Mouse (Mus musculus): ENCODE data around the gene Nipal4.
A peak's percentile ranks its signal among the peaks of the same experiment; 100 is the strongest.

The Nipal4 gene

DNA sequence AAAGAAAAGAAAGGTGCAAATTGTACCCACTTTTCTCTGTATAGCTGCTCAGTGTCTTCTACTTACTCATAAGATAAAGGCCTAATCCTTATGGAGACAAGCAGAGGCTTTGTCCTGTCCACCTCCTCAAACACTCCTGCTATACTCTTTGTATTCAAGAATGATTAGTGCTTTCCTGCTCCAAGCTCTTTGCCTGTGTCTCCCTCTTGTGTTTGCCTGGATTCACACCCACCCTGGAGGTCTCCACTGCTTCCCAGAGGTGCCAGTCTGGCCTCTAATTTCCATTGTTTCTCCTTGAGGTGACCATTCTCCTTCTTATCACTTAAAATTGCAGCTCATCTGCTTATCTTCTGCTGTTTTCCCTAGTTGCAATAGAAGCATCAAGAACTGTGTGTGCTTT, 8.8 kb downstream of the Nipal4 start:
- no peak for DNase-seq (ENCODE audit: low spot score)

DNA sequence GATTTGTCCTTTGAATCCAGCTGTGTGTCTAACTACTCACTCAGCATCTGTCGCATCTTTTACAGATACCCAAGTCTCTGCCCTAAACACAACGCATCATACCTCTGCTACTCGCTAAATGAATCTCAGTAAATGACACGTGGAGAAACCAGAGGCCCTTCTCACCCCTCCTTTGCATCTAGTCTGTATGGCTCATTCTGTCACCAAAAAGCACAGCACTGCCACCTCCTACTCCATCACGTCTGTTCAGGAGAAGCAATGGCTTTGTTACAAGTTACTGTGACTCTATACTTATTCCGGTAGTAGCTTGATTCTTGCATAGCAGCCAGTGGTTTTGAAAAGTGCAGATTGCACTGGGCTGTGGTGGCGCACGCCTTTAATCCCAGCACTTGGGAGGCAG, 9.4 kb downstream of the Nipal4 start:
- DNase-seq (ENCODE audit: low spot score) = no peak

DNA sequence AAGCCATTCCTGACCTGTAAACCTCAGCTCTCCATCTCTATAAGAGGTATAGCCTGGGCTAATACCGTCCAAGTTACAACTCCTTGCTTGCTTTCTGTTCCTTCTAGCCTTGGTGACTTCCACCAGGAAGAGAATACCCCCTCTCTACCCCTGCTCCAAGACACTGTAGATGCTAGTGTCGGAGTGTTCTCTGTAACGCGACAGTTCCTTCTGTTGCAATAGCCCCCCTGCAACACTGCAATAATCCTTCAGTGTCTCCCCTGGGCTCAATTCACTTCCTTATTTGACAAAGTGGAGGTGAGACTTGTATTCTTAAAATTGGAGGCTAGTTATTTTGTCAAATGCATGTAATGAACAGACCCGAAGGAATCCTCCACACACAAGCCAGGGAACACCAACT, 19.7 kb downstream of the Nipal4 start:
- no peak for DNase-seq (ENCODE audit: low spot score)

DNA sequence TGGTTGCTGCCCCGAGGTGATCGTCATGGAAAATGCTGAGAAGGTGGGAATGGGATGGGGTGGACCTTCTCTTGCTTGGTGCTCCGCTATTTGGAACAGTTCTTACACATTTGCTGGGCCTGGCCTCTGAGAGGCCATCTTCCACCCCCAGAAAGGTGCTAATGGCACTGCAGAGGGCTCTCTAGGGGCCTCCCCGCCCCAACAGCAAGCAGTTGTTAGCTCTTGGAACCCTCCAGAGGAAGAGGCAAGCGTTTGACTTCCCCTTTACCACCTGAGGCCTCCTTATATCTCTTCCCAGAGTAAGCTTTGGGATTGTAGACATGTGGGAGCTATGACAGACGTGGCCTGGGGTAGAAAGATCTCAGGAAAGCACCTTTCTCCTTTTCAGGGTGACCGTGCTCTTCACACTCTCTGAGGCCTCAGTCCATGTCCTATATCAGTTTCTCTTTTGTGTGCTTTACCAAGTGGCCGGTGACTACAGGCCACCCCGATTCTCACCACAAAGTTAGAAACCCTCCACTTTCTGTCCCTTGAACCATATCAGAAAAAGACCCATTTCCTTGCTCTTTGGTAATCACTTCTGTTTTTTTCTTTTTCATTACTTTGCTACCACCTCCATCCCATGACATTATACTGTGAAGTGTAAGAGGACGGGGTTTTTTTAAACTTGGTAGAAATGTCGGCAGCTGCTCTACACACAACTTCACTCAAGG, 21.0 kb downstream of the Nipal4 start:
- DNase-seq (ENCODE audit: low spot score) = no peak

DNA sequence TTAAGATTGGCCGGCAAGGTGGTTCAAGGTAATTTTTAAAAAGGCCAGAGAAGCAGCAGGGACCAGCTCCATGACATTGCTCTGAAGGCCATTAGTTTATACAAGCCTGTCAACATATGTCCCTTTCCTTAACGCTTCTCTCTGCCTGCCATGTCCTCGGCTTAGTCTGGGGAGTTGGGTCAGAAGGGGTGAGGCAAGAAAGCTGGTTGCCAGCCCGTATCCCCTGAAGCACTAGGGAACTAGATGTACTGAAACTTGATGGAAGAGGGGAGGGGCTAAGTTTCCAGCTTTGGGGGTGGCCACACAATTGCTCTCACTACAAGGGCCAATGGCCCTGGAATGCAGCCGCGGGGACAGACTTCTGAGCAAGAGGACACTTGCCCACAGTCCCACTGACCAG, 23.0 kb downstream of the Nipal4 start:
- DNase-seq (ENCODE audit: low spot score) = no peak

DNA sequence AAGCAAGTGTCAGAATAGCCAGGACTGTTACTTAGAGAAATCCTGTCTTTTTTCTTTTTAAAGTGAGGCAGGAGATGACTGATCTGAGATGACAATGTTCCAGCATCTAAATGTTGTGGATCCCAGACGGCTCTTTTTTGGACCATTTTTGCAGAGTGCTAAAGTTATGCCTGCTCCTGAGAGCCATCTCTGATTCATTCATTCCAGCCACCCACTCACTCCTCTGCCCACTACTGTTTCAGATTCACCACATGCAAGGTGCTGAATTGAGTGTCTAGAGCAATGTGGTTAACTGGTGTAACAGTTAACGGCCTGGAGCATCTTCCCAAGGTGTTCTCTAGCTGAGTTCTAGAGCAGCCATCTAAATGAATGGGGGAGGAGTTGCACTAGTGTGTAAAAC, 31.4 kb downstream of the Nipal4 start:
- DNase-seq (ENCODE audit: low spot score) = no peak

DNA sequence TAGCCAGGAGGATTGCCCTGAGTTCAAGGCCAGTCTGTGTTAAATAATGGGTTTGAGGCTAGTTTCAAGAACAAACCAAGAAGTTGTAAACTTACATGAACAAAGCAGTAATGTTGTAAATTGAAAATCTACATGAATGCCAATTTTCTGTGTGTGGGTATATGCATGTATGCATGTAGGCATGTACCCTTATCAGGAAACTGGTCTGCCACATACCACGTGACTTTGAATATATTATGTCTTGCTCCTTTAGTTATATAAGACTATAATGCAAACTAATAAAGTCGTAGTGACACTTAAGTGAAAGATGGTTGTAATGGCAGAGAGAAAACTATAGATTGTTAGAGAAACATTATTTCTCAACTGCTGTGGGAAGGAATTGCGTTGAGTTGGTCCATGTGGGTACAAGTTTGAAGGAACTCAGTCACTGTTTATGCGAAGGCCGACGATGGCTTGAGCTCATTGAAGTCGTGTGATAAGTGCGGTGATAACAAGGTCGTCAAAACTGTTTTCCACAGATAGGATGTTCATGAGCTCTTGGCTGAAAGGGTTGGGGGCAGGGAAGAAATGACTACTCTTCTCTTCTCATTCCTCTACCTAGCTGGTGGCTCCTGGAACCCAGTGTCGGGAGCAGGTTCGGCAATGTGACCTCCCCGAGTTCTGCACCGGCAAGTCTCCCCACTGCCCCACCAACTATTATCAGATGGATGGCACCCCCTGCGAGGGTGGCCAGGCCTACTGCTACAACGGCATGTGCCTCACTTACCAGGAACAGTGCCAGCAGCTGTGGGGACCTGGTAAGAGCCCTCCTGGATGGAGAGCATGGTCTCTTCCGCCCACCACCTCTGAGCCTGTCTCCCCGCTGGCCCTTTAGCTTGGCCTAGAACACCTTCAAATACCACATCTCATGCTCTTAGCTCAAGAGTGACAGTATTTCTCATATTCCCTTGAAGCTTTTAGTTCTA, 35.0 kb downstream of the Nipal4 start:
- DNase-seq (ENCODE audit: low spot score) = no peak

DNA sequence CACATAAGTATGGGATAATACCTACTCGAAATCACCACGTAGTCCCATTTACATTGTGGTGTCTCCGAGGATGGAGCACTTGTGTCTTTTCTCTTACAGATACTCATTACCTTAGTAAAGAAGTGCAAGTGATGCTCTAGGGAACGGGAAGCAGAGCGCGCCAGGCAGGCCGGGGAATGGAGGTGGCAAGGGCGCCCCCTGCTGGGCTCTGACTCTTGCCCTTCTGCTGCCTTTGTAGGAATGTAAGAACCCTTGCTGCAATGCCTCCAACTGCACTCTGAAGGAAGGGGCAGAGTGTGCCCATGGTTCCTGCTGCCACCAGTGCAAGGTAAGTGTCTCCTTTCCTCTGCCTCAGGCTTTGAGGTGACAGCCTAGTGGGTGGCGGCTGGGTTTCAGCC, 37.8 kb downstream of the Nipal4 start:
- DNase-seq (ENCODE audit: low spot score) = peak; percentile 80

DNA sequence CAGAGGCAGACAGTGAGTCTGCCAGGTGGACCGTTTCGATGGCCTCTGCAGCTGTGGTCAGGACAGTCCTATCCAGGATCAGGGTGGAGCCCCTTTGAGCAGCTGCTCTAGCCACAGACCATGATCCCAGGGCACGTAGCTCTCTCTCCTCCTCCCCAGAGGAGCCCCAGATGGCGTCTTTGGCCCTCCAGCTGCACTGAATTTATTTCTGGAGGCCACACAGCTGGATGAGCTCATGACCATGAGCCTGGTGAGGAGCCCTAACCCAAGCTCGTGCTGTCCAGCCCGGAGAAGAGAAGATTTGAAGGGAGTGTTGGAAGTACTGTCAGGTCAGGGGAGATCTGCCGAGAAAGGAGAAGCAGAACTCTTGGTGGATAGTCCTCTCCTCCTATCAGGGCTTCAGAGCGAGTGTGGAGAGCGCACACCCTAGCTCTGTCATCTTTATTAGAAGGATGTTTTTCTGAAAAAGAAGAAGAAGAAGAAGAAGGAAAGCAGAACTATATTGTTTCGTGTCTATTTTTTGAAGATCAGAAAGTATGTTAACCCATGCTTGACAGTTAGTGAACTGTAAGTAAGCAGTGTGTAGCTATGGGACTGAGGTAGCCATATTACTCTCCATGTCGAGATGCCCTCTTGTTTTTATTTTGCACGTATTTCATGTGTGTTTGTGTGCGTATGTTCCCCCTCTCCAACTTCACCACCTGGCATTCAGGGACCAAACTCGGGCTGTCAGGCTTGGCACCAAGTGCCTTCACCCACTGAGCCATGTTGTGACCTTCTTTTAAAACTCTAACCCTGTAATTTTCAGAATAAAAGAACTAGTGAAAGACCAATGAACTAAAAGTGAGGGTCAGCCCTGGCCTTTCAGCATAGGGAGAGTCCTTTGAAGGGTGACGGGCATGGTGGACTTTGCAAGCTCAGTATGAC, 38.4 kb downstream of the Nipal4 start:
- no peak for DNase-seq (ENCODE audit: low spot score)

DNA sequence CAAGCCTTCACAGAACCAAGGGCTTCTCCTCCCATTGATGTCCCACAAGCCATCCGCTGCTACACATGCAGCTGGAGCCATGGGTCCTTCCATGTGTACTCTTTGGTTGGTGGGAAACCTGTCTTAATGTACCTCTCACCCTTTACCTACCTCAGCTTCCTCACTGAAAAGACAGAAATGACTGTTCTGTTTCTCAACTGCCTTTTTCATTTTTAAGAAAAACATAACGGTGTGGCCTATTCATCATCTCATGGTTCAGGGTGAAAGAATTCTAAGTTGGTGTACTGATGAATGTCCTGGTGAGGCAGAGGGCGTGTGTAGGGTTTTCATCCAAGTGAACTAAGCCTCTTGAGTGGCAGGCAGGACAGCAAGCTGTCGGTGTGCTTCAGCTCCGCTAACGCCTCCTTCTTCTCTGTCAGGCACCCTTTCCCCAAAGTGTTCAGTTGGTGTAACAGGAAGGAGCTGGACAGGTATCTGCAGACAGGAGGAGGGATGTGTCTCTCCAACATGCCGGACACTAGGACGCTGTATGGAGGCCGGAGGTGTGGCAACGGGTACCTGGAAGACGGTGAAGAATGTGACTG, 39.4 kb downstream of the Nipal4 start:
- DNase-seq (ENCODE audit: low spot score) = no peak

DNA sequence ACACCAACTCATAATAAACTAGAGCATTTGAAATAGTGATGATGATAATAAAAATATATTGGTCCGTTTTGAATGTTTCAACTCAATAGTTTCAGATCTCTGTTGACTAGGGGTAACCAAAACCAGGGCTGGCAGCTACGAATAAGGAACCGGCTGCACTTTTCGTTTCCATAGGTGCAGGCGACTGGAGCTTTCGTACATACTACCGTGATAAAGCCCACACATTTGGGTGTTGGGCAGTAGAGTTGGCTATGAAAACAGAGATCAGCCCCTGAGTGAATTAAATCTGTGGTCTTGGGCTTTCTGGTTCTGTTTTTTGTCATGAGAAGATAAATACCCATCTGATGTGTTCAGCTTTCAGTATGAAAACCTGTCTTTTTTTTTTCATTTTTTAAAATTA, 40.0 kb downstream of the Nipal4 start:
- DNase-seq (ENCODE audit: low spot score) = no peak

DNA sequence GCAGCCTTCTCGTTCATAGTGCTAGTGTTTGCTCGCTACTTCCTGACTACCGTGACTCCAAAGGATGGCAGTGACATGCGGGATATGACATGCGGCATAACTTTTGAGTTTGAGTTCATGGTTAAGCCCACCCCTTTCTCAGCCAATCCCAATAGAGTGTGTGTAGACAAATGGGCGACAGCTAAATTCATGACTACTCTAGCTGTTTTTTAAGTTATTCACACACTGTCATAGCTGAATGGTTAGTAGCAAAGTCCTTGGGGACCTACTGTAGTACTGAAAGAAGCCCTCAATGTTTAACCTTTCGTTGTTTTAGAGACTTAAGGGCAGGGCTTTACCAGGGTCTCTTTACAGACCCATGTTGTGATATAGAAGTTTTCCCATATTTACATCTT, 40.5 kb downstream of the Nipal4 start:
- DNase-seq (ENCODE audit: low spot score) = no peak

DNA sequence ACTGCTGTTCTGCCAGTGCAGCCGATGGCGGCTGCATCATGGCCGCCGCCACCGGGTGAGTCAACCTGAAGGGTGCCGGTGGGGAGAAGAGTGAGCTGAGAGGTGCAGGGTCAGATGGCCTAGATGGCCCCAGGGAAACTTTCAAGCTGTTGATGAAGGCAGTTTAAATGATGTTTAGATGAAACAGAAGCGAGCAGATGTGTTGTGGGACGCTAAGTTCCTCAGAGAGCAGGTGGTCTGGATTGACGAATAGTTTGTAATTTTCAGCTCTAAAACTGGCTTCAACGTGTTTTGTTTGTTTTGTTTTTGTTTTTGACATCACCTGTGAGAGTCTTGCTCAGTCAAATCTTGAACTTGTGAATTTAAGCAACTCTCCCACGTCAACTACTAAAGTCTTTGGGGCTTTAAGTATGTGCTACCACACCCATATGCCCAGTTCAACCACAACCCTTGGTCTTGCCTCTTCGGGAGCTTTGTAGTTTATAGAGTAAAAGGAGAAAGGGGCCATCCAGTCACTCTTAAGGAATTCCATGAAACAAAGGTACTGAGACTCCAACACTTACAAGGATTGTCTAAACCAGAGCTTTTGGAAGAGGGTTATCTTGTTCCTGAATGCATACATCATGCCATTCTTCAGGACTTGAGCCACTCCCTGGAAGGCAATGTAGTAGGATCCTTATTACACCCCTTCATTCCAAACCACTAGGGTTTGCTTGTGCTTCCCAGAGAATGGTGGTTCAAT, 41.0 kb downstream of the Nipal4 start:
- DNase-seq (ENCODE audit: low spot score) = no peak

DNA sequence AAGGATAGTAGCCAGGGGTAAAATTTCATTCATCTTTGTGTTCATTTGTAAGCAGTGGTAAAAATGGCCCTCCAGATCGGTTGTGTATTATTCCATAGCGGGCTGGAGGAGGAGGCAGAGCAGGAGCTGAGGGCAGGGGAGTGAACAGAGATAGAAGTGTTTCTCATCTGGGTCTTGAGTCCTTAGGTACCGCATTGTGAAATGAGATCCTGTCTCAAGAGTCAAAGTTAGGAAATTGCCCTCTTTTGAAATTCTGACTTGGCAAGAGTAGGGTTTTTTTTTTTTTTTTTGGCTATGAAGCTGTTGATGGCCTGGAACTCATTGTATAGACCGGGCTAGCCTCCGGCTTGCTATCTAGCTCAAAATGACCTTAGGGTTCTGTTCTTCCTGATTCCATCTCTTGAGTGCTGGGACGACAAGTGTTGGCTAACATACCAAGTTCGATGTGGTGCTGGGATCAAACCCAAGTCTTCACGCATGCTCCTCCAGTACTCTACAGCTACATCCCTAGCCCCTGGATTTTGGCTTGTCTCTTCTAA, 42.9 kb downstream of the Nipal4 start:
- DNase-seq (ENCODE audit: low spot score) = no peak

DNA sequence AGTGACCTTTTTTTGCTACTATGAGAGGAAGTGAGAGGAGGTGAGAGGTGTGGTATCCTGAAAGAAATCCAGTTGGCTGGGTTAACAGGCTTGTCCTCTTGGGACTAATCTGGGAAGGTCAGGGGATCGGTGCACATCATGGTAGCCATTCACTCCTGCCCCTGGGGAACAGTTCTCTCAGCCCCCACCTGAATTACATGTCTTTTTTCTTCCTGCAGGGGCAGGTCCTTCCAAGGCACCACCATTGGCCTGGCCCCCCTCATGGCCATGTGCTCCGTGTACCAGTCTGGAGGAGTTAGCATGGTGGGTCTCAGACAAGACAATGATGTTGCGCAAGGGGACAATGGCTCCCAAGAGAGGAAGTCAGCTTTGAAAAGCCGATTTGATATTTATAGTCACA, 43.4 kb downstream of the Nipal4 start:
- DNase-seq (ENCODE audit: low spot score) = no peak

DNA sequence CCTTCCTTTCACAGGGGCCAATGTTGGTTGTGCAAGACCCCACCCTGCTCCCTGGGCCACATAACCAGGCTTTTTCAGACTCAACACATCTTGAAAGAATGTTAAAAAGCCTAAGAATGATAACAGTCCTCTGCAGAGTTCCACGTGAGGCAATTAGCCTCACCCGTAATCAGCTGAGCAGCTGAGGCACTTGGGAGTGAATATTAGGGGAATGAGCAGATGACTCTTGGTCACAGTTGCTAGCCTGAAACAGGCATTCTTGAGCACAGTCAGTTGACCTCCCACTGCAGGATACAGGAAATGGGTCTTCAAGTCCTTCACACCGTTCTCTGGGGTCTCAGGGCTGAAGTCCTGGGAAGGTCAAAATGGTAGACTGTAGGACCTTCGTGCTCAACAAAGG, 44.6 kb downstream of the Nipal4 start:
- DNase-seq (ENCODE audit: low spot score) = no peak

DNA sequence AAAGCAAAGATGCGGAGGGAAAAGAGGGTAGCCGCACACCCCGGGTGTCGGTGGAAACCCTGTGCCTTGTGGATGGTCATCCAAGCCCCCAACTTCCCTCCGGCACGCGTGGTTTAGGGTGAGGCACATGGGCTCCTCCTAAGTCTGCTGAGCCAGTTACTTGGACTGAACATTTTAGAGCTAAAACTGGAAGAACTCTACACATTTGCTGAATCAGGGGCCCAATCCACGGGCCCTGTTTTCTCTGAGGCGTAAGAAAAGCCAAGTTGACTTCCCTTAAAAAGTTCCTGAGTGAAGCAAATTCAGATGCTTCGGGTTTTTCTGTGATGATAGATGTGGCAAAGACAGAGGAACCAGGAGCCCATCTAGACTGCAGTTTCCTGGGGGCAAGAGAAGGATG, 46.2 kb downstream of the Nipal4 start:
- DNase-seq (ENCODE audit: low spot score) = no peak

DNA sequence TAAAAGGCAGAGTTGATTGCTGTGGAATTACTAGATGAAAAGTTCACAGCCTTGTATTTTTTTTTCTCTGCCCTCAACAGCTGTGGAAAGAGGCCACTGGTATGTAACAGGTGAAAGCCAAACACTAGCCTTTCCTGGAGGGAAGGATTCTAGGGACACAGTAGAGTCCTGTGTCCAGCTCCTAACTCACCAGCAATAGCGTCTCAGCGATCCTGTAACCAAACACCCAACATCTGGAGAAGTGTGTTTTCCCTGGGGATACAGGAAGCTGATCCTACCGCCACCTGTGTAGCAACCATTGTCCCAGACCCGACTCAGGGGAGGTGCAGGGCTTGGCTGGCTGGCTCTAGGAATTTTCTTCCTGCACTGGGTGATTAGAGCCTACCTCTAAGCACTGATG, 46.7 kb downstream of the Nipal4 start:
- DNase-seq (ENCODE audit: low spot score) = no peak

DNA sequence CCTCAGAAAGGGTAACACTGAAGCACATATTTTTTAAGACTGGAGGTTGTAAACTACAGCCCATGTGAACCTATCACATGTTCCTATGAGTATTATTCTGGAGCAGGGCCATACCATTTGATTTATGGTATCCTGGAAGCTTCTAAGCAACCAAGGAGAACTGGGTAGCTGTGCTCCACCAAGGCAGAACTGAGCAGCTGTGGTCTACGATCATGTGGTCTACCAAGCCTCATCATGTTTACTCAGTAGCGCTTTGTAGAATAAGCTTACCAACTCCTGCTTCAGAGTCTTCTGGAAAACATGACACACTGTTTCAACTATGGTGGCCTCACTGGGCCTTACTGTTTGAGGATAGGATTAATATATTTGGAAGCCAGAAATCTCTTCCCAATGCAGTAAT, 49.8 kb downstream of the Nipal4 start:
- DNase-seq (ENCODE audit: low spot score) = peak; percentile 54

DNA sequence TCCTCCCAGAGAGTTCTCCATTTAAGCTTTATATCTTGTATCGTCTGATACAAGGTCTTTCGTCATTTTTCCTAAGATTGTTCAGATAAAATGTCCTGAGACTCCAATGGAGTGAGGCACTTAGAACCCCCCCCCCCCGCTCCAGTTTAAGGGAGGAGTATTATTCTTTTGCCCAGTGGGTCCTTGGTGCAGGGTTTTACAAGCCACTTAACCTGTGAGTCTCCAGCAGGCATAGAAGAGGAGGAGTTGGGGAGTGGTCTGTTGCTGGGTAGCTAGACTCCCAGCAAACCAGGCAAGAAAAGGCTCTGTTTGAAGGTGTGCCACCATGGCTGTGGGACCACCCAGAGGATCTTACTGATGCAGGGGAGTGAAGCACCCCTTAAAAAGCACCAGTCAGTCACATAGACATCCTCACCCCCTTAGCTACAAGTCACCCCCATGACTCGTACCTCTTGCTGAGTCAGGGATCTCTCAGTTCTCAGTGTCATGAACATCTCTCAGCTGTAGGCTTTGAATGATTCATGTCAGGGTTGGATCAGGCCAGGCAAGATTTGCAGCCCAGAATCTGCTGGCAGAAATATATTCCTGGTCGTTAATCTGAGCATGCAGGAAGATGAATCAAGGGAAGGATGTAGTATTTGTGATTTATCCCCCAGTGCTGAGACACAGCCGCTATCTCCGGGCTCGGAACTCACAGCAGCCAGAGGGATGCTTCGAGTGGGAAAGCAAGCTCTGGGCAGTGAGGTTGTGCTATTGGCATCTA, 50.7 kb downstream of the Nipal4 start:
- no peak for DNase-seq (ENCODE audit: low spot score)

All from T-cell, adult 2 months (primary cell).